Mouse (Mus musculus) embryonic facial prominence, embryonic 14.5 days (tissue): Measurements from ENCODE around the gene Cntrl. TPM values are rescaled to one million over a fixed set of nuclear protein-coding genes. Genes with fewer than 3 reads are reported as not detected.

Experiments used
- ATAC-seq: fragments of 200-750 bp; cut with Nextera tagmentation; 2 replicates; pipeline ENCODE4 v1.8.0; 2017; ENCODE audit warnings: low read depth, moderate number of reproducible peaks, moderate TSS enrichment
- DNase-seq: peaks from one replicate; pipeline ENCODE4 v3.0.0-alpha.2; 2015; ENCODE audit warnings: low spot score
- H3K27ac ChIP-seq: fragments of 300-500 bp; sonication (generic); replicated peaks from 2 replicates; pipeline ENCODE4 v1.5.1; 2014; ENCODE audit warnings: low read depth, mild to moderate bottlenecking, low read length, moderate library complexity
- H3K27me3 ChIP-seq: fragments of 300-500 bp; sonication (generic); replicated peaks from 2 replicates; pipeline ENCODE4 v1.6.1; 2014; ENCODE audit warnings: low read length; ENCODE audit not compliant: control insufficient read depth, insufficient read depth
- H3K36me3 ChIP-seq: fragments of 300-500 bp; sonication (generic); 2 replicates; pipeline ENCODE4 v1.6.1; 2014; ENCODE audit warnings: low read length, mixed read lengths; ENCODE audit not compliant: control insufficient read depth, insufficient read depth
- H3K4me1 ChIP-seq: fragments of 300-500 bp; sonication (generic); 2 replicates; pipeline ENCODE4 v1.6.1; 2014; ENCODE audit warnings: antibody characterized with exemption, low read length; ENCODE audit not compliant: control insufficient read depth, insufficient read depth
- H3K4me2 ChIP-seq: fragments of 300-500 bp; sonication (generic); 2 replicates; pipeline ENCODE4 v1.6.1; 2014; ENCODE audit warnings: low read depth, mild to moderate bottlenecking, low read length, moderate library complexity, mixed read lengths
- H3K4me3 ChIP-seq: fragments of 300-500 bp; sonication (generic); 2 replicates; pipeline ENCODE4 v1.5.1; 2014; ENCODE audit warnings: low read depth, mild to moderate bottlenecking, low read length
- H3K9ac ChIP-seq: fragments of 300-500 bp; sonication (generic); 2 replicates; pipeline ENCODE4 v1.6.1; 2014; ENCODE audit warnings: low read depth, mild to moderate bottlenecking, low read length, moderate library complexity, mixed read lengths
- H3K9me3 ChIP-seq: fragments of 300-500 bp; sonication (generic); 2 replicates; pipeline ENCODE4 v1.6.1; 2016; ENCODE audit warnings: low read length; ENCODE audit not compliant: control insufficient read depth
- WGBS: fragments of 180-500 bp; shearing (Covaris S2); extraction: QIAGEN DNeasy Blood & Tissue Kit; methylation state at CpG from one replicate; pipeline ENCODE4 v1.1.7; 2014; 5-methylcytosine and 5-hydroxymethylcytosine counted together
- polyA plus RNA-seq: library from polyadenylated mRNA; unstranded; fragments of >200 nt; fragmentation: Nextera tagmentation; extraction: Ambion mirVana; gene quantifications from 2 replicates; pipeline ENCODE4 v1.2.1, GENCODE M21; 2014

Gene Cntrl
- 21.8 and 23.7 TPM in 2 replicates for polyA plus RNA-seq

GRCm38 (mm10) chr2:35109141-35109923 lies at the start of gene Cntrl:
TSS of gene Cntrl (plus strand) at chr2:35109492.
- DNase-seq (peak; percentile 95), ATAC-seq (peak; percentile 97)
- H3K4me3 ChIP-seq: peak within 1 kb of the TSS; percentile 58
- H3K9me3 ChIP-seq: no peaks in the 10 kb centered on the region
- peak within 1 kb of the TSS; percentile 71 for H3K27ac ChIP-seq
- under 1% methylated on average over 56 of the region's 62 CpGs for WGBS
- peak within 1 kb of the TSS; percentile 64 for H3K9ac ChIP-seq
- H3K36me3 ChIP-seq: no peaks in the 10 kb centered on the region
- peak within 1 kb of the TSS; percentile 58 for H3K4me2 ChIP-seq
- no peaks in the 10 kb centered on the region for H3K27me3 ChIP-seq
- H3K4me1 ChIP-seq: no peaks in the 10 kb centered on the region

- ATAC-seq: no peak
- WGBS: 81% methylated on average over 5 of the region's 5 CpGs
- Histone ChIP-seq H3K9me3 (no peaks in the 10 kb centered on the region), H3K4me2 (no peak overlapping the region), H3K27ac (no peak overlapping the region), H3K36me3 (no peaks in the 10 kb centered on the region), H3K4me3 (no peak overlapping the region), H3K9ac (no peak overlapping the region), H3K27me3 (no peaks in the 10 kb centered on the region), H3K4me1 (no peaks in the 10 kb centered on the region)
- no peak for DNase-seq
Observed at GRCm38 (mm10) chr2:35060256-35060655, 49.0 kb upstream of the Cntrl start.

GRCm38 (mm10) chr2:35060897-35061296 lies 48.4 kb upstream of the Cntrl start:
- no peaks in the 10 kb centered on the region for H3K27me3 ChIP-seq
- no peak overlapping the region for H3K4me2 ChIP-seq
- H3K4me1 ChIP-seq: no peaks in the 10 kb centered on the region
- ATAC-seq: no peak
- no peak overlapping the region for H3K27ac ChIP-seq
- no peaks in the 10 kb centered on the region for H3K36me3 ChIP-seq
- H3K9ac ChIP-seq: no peak overlapping the region
- no peak overlapping the region for H3K4me3 ChIP-seq
- no peaks in the 10 kb centered on the region for H3K9me3 ChIP-seq
- no peak for DNase-seq
- 73% methylated on average over 6 of the region's 6 CpGs for WGBS

- H3K4me1 ChIP-seq: no peaks in the 10 kb centered on the region
- ATAC-seq: no peak
- no peak within 1 kb of the TSS for H3K4me3 ChIP-seq
- no peak within 1 kb of the TSS for H3K27ac ChIP-seq
- 87% methylated on average over 5 of the region's 5 CpGs for WGBS
- H3K27me3 ChIP-seq: no peaks in the 10 kb centered on the region
- no peak for DNase-seq
- H3K9me3 ChIP-seq: no peaks in the 10 kb centered on the region
- no peaks in the 10 kb centered on the region for H3K36me3 ChIP-seq
- no peak within 1 kb of the TSS for H3K4me2 ChIP-seq
- no peak within 1 kb of the TSS for H3K9ac ChIP-seq
Observed at GRCm38 (mm10) chr2:35061338-35061737, 48.0 kb upstream of the Cntrl start, which contains the start of gene Hc. TSS of gene Hc (minus strand) at chr2:35061438.

GRCm38 (mm10) chr2:35063333-35064030 lies 45.8 kb upstream of the Cntrl start:
- Histone ChIP-seq H3K4me1 (no peaks in the 10 kb centered on the region), H3K4me2 (no peak overlapping the region), H3K27me3 (no peaks in the 10 kb centered on the region), H3K36me3 (no peaks in the 10 kb centered on the region), H3K9me3 (no peaks in the 10 kb centered on the region), H3K9ac (no peak overlapping the region), H3K4me3 (no peak overlapping the region), H3K27ac (no peak overlapping the region)
- DNase-seq (no peak), ATAC-seq (no peak)
- WGBS: 81% methylated on average over 6 of the region's 6 CpGs

GRCm38 (mm10) chr2:35066525-35067082 lies 42.7 kb upstream of the Cntrl start:
- H3K4me3 ChIP-seq: no peak overlapping the region
- no peaks in the 10 kb centered on the region for H3K4me1 ChIP-seq
- DNase-seq (no peak), ATAC-seq (no peak)
- H3K9me3 ChIP-seq: no peaks in the 10 kb centered on the region
- no peaks in the 10 kb centered on the region for H3K36me3 ChIP-seq
- H3K9ac ChIP-seq: no peak overlapping the region
- H3K4me2 ChIP-seq: no peak overlapping the region
- no peak overlapping the region for H3K27ac ChIP-seq
- 86% methylated on average over 13 of the region's 13 CpGs for WGBS
- H3K27me3 ChIP-seq: no peaks in the 10 kb centered on the region

GRCm38 (mm10) chr2:35067117-35067516 lies 42.2 kb upstream of the Cntrl start:
- no peak for DNase-seq
- H3K27ac ChIP-seq: no peak overlapping the region
- H3K4me3 ChIP-seq: no peak overlapping the region
- H3K9ac ChIP-seq: no peak overlapping the region
- H3K4me1 ChIP-seq: no peaks in the 10 kb centered on the region
- no peaks in the 10 kb centered on the region for H3K36me3 ChIP-seq
- no peak for ATAC-seq
- WGBS: 86% methylated on average over 11 of the region's 11 CpGs
- H3K27me3 ChIP-seq: no peaks in the 10 kb centered on the region
- no peak overlapping the region for H3K4me2 ChIP-seq
- no peaks in the 10 kb centered on the region for H3K9me3 ChIP-seq

- no peak overlapping the region for H3K4me2 ChIP-seq
- H3K4me3 ChIP-seq: no peak overlapping the region
- ATAC-seq: no peak
- H3K36me3 ChIP-seq: no peaks in the 10 kb centered on the region
- DNase-seq: no peak
- no peaks in the 10 kb centered on the region for H3K4me1 ChIP-seq
- H3K27me3 ChIP-seq: no peaks in the 10 kb centered on the region
- 92% methylated on average over 1 of the region's 1 CpGs for WGBS
- no peaks in the 10 kb centered on the region for H3K9me3 ChIP-seq
- H3K27ac ChIP-seq: no peak overlapping the region
- no peak overlapping the region for H3K9ac ChIP-seq
Observed at GRCm38 (mm10) chr2:35069124-35069523, 40.2 kb upstream of the Cntrl start.
